ENCODE assay signal across 1 mouse cellular context in the genomic region with DNA sequence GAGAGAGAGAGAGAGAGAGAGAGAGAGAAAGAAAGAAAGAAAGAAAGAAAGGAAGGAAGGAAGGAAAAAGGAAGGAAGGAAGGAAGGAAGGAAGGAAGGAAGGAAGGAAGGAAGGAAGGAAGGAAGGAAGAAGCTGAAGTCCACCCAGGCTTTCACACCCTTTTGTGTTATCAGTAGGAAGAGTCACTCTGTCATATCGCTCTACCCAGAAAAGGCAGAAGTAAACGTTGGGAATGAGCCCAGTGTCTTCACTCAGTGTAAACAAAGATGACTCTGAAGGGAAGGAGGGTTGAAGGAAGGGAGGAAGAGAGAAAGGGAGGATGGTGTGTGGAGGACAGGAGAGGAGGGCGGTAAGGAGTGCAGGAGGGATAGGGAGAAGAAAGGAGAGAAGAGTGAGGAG.
TF ChIP-seq lines count a peak whose summit lies in the region.

No protein-coding gene starts in this region.

TF ChIP-seq in MEL, 35 proteins besides CTCF, POLR2A, EP300 and RAD21:
- TF ChIP-seq BHLHE40 (IDR thresholded peaks at IDR 0.05; ENCODE audit: borderline replicate concordance, low read depth, low read length) (peak; percentile 51; the same call in 1 of the 2 replicates), GATA1 (IDR thresholded peaks at IDR 0.05; ENCODE audit: low read depth, low read length) (peak; percentile 71), TCF12 (IDR thresholded peaks at IDR 0.05; ENCODE audit: low read depth, low read length) (peak; percentile 49; the same call in 1 of the 2 replicates), ETS1 (IDR thresholded peaks at IDR 0.05; ENCODE audit: low read depth, low read length) (peak; percentile 72)
